Mouse (Mus musculus) bone marrow macrophage, adult 2 months (primary cell): ENCODE measurements around the gene Espl1. TPM values are rescaled to one million over a fixed set of nuclear protein-coding genes. Genes with fewer than 3 reads are reported as not detected.

Experiments
- H3K27ac ChIP-seq: 2 replicates; pipeline ENCODE4 v1.5.1; 2012; ENCODE audit warnings: low read depth, low read length; ENCODE audit not compliant: insufficient read depth
- H3K4me1 ChIP-seq: 2 replicates; pipeline ENCODE4 v1.6.1; 2012; ENCODE audit warnings: low read length; ENCODE audit not compliant: control insufficient read depth, insufficient read depth
- H3K4me3 ChIP-seq: 2 replicates; pipeline ENCODE4 v1.5.1; 2012; ENCODE audit warnings: mild to moderate bottlenecking, low read length, moderate library complexity; ENCODE audit not compliant: insufficient read depth
- CTCF ChIP-seq: IDR thresholded peaks from 2 replicates; pipeline ENCODE4 v1.5.1; 2012; ENCODE audit warnings: low read depth, mild to moderate bottlenecking, low read length, moderate library complexity
- POLR2A ChIP-seq: IDR thresholded peaks from 2 replicates; pipeline ENCODE4 v1.6.1; 2012; ENCODE audit warnings: mild to moderate bottlenecking, low read depth, low read length, borderline replicate concordance
- polyA plus RNA-seq: library from polyadenylated mRNA; stranded (reverse); fragments of >200 nt; gene quantifications from 2 replicates; pipeline ENCODE4 v1.2.4, GENCODE M21; 2012; ENCODE audit not compliant: missing spikeins, insufficient read depth, insufficient read length

Espl1 gene
- polyA plus RNA-seq, 1 experiment, result 17.9 TPM

DNA sequence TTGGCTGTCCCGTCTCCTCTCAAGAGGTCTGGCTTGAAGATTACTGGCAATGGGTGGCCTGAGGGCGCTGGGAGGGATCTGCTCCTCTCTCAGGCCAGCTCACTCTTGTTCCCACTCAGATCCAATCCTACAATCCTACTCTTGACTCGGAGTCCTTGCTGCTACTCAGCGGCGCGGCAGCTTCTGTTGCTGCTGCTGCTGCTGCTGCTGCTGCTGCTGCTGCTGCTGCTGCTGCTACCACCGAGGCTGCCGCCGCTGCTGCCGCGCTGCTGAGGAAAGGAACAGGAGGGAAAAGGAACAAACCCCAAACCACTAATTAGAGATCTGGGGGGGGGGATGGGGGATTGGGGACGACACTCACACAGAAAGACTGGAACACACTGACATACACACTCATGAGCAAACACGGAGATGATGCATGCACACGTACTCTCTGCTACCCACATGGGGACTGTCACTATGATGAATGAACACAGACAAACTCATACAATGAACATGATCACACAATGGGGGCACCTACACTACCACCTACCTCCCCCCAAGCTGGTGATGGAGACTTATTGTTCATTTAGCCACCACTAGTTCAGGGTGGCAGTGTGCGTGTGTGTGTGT lies 70.8 kb downstream of the Espl1 start, which contains the start of gene Sp7:
Gene Sp7 (minus strand): TSS at position 450 of the 612 bp plus-strand sequence.
- Histone ChIP-seq H3K4me3 (no peak within 1 kb of the TSS), H3K4me1 (no peaks in the 10 kb centered on the region), H3K27ac (no peak within 1 kb of the TSS)
- no peak for TF ChIP-seq POLR2A
- TF ChIP-seq CTCF, result no peak

DNA sequence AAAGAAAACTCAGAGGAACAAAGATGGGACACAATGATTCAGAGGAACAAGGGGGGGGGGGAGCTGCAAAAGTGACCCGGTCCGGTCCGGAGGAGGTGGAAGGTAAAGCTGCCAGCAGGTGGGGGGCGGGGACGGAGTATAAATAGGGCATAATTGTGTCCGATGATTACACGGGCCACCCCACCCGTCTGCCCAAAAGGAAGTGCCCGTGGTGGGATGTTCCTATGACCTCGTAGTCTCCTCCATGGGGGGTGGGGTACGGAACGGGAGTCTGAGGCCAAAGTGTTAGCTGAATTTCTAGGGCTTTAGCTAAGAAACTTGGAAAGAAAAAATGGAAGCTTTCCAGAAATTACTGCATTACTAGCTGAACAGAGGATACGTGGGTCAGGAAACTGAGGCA lies 73.9 kb downstream of the Espl1 start:
- peaks cover 4% of the 10 kb centered on the region for H3K4me1 ChIP-seq
- no peak overlapping the region for H3K4me3 ChIP-seq
- no peak for TF ChIP-seq POLR2A
- TF ChIP-seq CTCF, result no peak
- no peak overlapping the region for H3K27ac ChIP-seq

DNA sequence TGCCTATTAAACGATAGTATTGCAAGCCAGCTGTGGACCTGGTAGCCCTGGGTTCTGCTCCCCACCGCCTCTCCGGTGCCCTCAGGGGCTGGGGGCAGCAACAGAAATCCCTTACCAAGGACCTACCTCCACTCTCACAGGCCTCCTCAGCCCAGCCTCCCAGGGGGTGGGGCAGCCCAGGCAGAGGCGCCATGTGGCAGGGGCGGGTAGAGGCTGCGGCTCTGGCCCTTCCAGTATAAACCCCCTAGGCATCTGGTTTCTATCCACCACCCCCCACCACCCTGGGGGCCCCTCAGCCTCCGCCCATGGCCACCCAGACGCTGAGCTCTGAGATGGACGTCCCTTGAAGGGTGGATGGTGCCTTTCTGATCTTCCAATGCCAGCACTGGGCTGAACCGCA lies 74.7 kb downstream of the Espl1 start:
- no peak for TF ChIP-seq CTCF
- no peak for TF ChIP-seq POLR2A
- Histone ChIP-seq H3K4me3 (no peak overlapping the region), H3K27ac (no peak overlapping the region), H3K4me1 (peaks cover 4% of the 10 kb centered on the region)

Other genes with a start within 250 kb of the Espl1 start
- 188 and 222 TPM in 2 replicates for gene Eif4b, start 222.5 kb upstream of the Espl1 start, polyA plus RNA-seq
- 1.4 and 2.1 TPM in 2 replicates for gene Tns2, start 195.9 kb upstream of the Espl1 start, polyA plus RNA-seq
- gene Spryd3, start 160.0 kb upstream of the Espl1 start, polyA plus RNA-seq, result 20.8 and 21.4 TPM in 2 replicates
- gene Igfbp6, start 151.9 kb upstream of the Espl1 start, polyA plus RNA-seq, result not detected in 2 replicates
- gene Soat2, start 145.7 kb upstream of the Espl1 start, polyA plus RNA-seq, result 0.50 TPM in 1 of 2 replicates, not detected in the other
- 71.6 and 79.5 TPM in 2 replicates for gene Zfp740, start 93.0 kb upstream of the Espl1 start, polyA plus RNA-seq
- gene Csad, start 91.5 kb upstream of the Espl1 start, polyA plus RNA-seq, result 60.4 and 60.5 TPM in 2 replicates
- gene Itgb7, start 64.3 kb upstream of the Espl1 start, polyA plus RNA-seq, result 32.3 and 35.8 TPM in 2 replicates
- gene Rarg, start 38.7 kb upstream of the Espl1 start, polyA plus RNA-seq, result 29.8 and 30.4 TPM in 2 replicates
- not detected in 2 replicates for gene Gm9918, start 25.7 kb upstream of the Espl1 start, polyA plus RNA-seq
- gene Mfsd5, start 16.8 kb upstream of the Espl1 start, polyA plus RNA-seq, result 71.6 and 78.4 TPM in 2 replicates
- gene Pfdn5, start 29.9 kb downstream of the Espl1 start, polyA plus RNA-seq, result 542 and 550 TPM in 2 replicates
- 41.5 and 46.2 TPM in 2 replicates for gene Myg1, start 35.4 kb downstream of the Espl1 start, polyA plus RNA-seq
- 35.7 and 39.7 TPM in 2 replicates for gene Aaas, start 54.5 kb downstream of the Espl1 start, polyA plus RNA-seq
- 0.25 TPM in 1 of 2 replicates, not detected in the other for gene Sp7, start 70.9 kb downstream of the Espl1 start, polyA plus RNA-seq
- 43.8 and 47.0 TPM in 2 replicates for gene Sp1, start 109.9 kb downstream of the Espl1 start, polyA plus RNA-seq
- not detected in 2 replicates for gene Amhr2, start 149.1 kb downstream of the Espl1 start, polyA plus RNA-seq
- 372 and 379 TPM in 2 replicates for gene Prr13, start 162.8 kb downstream of the Espl1 start, polyA plus RNA-seq
- gene Pcbp2, start 174.3 kb downstream of the Espl1 start, polyA plus RNA-seq, result 724 and 763 TPM in 2 replicates
- not detected in 2 replicates for gene Gm10337, start 207.5 kb downstream of the Espl1 start, polyA plus RNA-seq
- 17.4 and 17.5 TPM in 2 replicates for gene Map3k12, start 220.8 kb downstream of the Espl1 start, polyA plus RNA-seq
- gene Tarbp2, start 221.9 kb downstream of the Espl1 start, polyA plus RNA-seq, result 24.9 and 33.9 TPM in 2 replicates
- 7.3 and 9.1 TPM in 2 replicates for gene Npff, start 228.7 kb downstream of the Espl1 start, polyA plus RNA-seq